Mouse (Mus musculus) forebrain, embryonic 14.5 days (tissue): ENCODE results near the gene Dzip3. TPM values are rescaled to one million over a fixed set of nuclear protein-coding genes. Genes with fewer than 3 reads are reported as not detected.

Experiments
- ATAC-seq: fragments of 200-750 bp; cut with Nextera tagmentation; 2 replicates; pipeline ENCODE4 v1.8.0; 2017; ENCODE audit warnings: mild to moderate bottlenecking, moderate library complexity
- DNase-seq: peaks from one replicate; pipeline ENCODE4 v3.0.0-alpha.2; 2015; ENCODE audit warnings: low spot score
- H3K27ac ChIP-seq: fragments of 300-500 bp; sonication (generic); 2 replicates; pipeline ENCODE4 v1.5.1; 2014; ENCODE audit warnings: low read depth, mild to moderate bottlenecking, control low read depth, low read length, moderate library complexity
- H3K27me3 ChIP-seq: fragments of 300-500 bp; sonication (generic); replicated peaks from 2 replicates; pipeline ENCODE4 v1.6.1; 2014; ENCODE audit warnings: low read length, control low read depth, mixed read lengths; ENCODE audit not compliant: control insufficient read depth, insufficient read depth
- H3K36me3 ChIP-seq: fragments of 300-500 bp; sonication (generic); 2 replicates; pipeline ENCODE4 v1.6.1; 2014; ENCODE audit warnings: low read length, control low read depth; ENCODE audit not compliant: control insufficient read depth, insufficient read depth
- H3K4me1 ChIP-seq: fragments of 300-500 bp; sonication (generic); 2 replicates; pipeline ENCODE4 v1.6.1; 2014; ENCODE audit warnings: antibody characterized with exemption, low read length, control low read depth; ENCODE audit not compliant: control insufficient read depth, insufficient read depth
- H3K4me2 ChIP-seq: fragments of 300-500 bp; sonication (generic); 2 replicates; pipeline ENCODE4 v1.6.1; 2014; ENCODE audit warnings: mild to moderate bottlenecking, control low read depth, low read length
- H3K4me3 ChIP-seq: fragments of 300-500 bp; sonication (generic); 2 replicates; pipeline ENCODE4 v1.5.1; 2014; ENCODE audit warnings: low read depth, low read length, control low read depth
- H3K9ac ChIP-seq: fragments of 300-500 bp; sonication (generic); 2 replicates; pipeline ENCODE4 v1.6.1; 2014; ENCODE audit warnings: mild to moderate bottlenecking, low read length, control low read depth, moderate library complexity
- H3K9me3 ChIP-seq: fragments of 300-500 bp; sonication (generic); replicated peaks from 2 replicates; pipeline ENCODE4 v1.6.1; 2016; ENCODE audit warnings: low read length, control low read depth, mixed read lengths; ENCODE audit not compliant: control insufficient read depth
- WGBS: fragments of 180-500 bp; shearing (Covaris S2); extraction: QIAGEN DNeasy Blood & Tissue Kit; methylation state at CpG from one replicate; pipeline ENCODE4 v1.1.7; 2014; 5-methylcytosine and 5-hydroxymethylcytosine counted together
- polyA plus RNA-seq: library from polyadenylated mRNA; unstranded; fragments of >200 nt; fragmentation: Nextera tagmentation; extraction: Ambion mirVana; gene quantifications from 2 replicates; pipeline ENCODE4 v1.2.1, GENCODE M21; 2014

Gene Dzip3
- polyA plus RNA-seq: 56.4 and 59.8 TPM in 2 replicates

DNA sequence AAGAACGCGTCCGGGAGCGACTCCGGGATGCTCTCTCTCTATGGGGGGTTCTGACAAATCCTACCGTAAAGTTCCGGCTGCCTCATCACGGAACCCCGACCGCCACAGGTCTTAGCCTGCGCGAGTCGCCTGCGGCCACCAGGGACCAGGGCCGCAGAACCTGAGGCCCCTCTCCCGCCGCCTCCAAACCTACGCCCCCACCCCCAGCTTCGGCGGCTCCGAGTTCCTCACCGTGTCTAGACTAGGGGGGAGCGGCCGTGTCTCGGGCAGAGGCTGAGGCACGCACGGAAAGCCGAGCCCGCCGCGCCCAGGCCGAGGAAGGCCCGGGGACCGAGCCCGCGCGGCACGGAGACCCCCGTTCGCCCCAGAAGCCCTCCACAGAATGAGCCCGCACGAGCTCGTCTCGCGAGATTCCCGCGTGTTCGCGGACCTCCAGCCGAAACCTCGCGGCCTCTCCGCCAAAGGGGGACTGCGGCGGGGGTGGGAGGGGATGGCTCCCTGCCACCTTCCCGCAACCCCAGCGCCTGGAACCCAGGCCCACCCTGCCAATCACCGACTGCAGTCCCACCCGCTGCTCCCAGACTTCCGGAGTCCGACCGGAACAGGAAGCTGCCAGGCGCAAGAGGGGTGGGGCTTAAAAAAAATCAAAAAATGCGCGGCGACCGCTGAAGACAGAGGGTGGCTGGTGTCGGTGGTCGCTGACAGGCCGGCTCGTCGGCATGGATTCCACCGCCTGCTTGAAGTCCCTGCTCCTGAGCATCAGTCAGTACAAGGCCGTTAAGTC is at the start of gene Dzip3, which contains the start of gene Cip2a:
Gene Dzip3 (minus strand): TSS at position 607 of the 784 bp plus-strand sequence.
Gene Cip2a (plus strand): TSS at position 627 of the 784 bp plus-strand sequence.
- H3K4me1 ChIP-seq: peaks cover 12% of the 10 kb centered on the region
- under 1% methylated on average over 62 of the region's 74 CpGs for WGBS
- H3K27me3 ChIP-seq: no peaks in the 10 kb centered on the region
- H3K9ac ChIP-seq: peak within 1 kb of the TSS; percentile 98
- H3K4me3 ChIP-seq: peak within 1 kb of the TSS; percentile 83
- H3K27ac ChIP-seq: peak within 1 kb of the TSS; percentile 96
- peak within 1 kb of the TSS; percentile 68 for H3K4me2 ChIP-seq
- DNase-seq (peak; percentile 97), ATAC-seq (peak; percentile 99)
- peaks cover 5% of the 10 kb centered on the region; the same call in 1 of the 2 replicates for H3K36me3 ChIP-seq
- H3K9me3 ChIP-seq: no peaks in the 10 kb centered on the region

GRCm38 (mm10) chr16:49040554-49041221 is 46.7 kb upstream of the Dzip3 start:
- H3K4me3 ChIP-seq: no peak overlapping the region
- no peaks in the 10 kb centered on the region for H3K9me3 ChIP-seq
- no peaks in the 10 kb centered on the region for H3K4me1 ChIP-seq
- H3K36me3 ChIP-seq: no peaks in the 10 kb centered on the region
- no peak for ATAC-seq
- WGBS: 85% methylated on average over 3 of the region's 3 CpGs
- no peaks in the 10 kb centered on the region for H3K27me3 ChIP-seq
- no peak overlapping the region for H3K27ac ChIP-seq
- no peak overlapping the region for H3K4me2 ChIP-seq
- H3K9ac ChIP-seq: no peak overlapping the region
- no peak for DNase-seq

DNA sequence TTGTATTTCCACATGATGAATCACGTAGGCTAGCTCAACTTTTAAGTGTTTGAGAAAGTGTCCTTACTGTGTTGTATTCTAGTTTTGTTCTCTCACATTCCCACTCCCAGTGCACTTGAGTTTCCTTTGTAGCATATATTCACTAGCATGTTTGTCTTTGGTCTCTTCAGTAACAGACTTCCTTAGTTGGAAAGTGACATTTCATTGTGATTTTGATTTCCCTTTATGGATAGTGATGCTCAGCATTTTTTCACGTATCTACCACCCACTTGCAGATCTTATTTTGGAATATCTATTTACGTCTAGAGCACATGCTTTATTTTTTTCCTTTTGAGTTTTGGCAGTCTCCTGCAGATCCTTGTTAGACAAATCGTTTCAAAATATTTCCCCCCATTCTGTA is 43.8 kb upstream of the Dzip3 start:
- no peak overlapping the region for H3K4me3 ChIP-seq
- ATAC-seq (no peak), DNase-seq (no peak)
- no peak overlapping the region for H3K9ac ChIP-seq
- H3K27me3 ChIP-seq: no peaks in the 10 kb centered on the region
- WGBS: 87% methylated on average over 4 of the region's 4 CpGs
- no peaks in the 10 kb centered on the region for H3K36me3 ChIP-seq
- H3K9me3 ChIP-seq: no peaks in the 10 kb centered on the region
- no peak overlapping the region for H3K4me2 ChIP-seq
- no peaks in the 10 kb centered on the region for H3K4me1 ChIP-seq
- H3K27ac ChIP-seq: no peak overlapping the region

- Histone ChIP-seq H3K9ac (no peak overlapping the region), H3K9me3 (no peaks in the 10 kb centered on the region), H3K27me3 (no peaks in the 10 kb centered on the region), H3K4me1 (no peaks in the 10 kb centered on the region), H3K4me2 (no peak overlapping the region), H3K4me3 (no peak overlapping the region), H3K36me3 (no peaks in the 10 kb centered on the region), H3K27ac (no peak overlapping the region)
- peak; percentile 44 for DNase-seq
- WGBS: 30% methylated on average over 4 of the region's 4 CpGs
- ATAC-seq: peak; percentile 29; the same call in 1 of the 2 replicates
Observed at GRCm38 (mm10) chr16:49035852-49036251, 41.9 kb upstream of the Dzip3 start.

DNA sequence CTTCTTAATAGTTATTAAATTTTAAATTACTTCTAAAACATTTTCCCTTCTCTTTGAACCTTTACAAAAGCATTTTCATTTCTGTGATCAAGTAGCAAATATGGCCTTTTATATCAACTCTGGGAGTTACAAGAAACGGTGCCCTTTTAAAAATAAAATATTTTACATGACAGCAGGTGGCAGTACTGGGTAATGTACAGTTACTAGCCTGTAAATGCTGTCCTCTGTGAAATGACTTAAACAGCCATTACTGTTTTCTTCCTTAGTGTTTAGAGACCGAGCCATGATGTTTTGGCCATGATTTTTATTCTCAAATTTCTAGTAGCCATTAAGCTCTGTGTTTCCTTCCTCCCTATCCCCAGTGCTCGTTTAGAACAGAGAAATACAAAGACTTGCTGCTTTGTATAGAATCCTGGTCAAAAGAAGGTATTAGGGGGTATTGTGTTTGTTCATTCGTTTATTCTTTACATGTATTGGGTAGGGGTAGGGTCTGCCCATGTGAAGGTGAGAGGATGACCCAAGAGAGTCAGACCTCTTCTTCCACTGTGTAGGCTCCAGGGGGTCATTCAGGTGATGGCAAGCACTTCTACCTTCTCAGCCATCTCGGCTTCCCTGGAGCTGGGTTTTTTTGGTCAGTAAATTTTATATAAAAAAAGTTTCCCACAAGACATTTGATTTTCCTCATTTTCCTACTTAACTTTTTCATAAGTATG is 22.8 kb upstream of the Dzip3 start:
- Histone ChIP-seq H3K36me3 (peaks cover 32% of the 10 kb centered on the region), H3K4me2 (no peak overlapping the region), H3K4me3 (no peak overlapping the region), H3K4me1 (no peaks in the 10 kb centered on the region), H3K27ac (no peak overlapping the region), H3K27me3 (no peaks in the 10 kb centered on the region), H3K9ac (no peak overlapping the region), H3K9me3 (no peaks in the 10 kb centered on the region)
- ATAC-seq (peak; percentile 70), DNase-seq (peak; percentile 74)
- 41% methylated on average over 5 of the region's 5 CpGs for WGBS

GRCm38 (mm10) chr16:49004151-49004550 is 10.2 kb upstream of the Dzip3 start:
- Histone ChIP-seq H3K4me1 (no peaks in the 10 kb centered on the region), H3K27ac (no peak overlapping the region), H3K36me3 (peaks cover 45% of the 10 kb centered on the region), H3K4me2 (no peak overlapping the region), H3K27me3 (no peaks in the 10 kb centered on the region), H3K9ac (no peak overlapping the region), H3K9me3 (no peaks in the 10 kb centered on the region), H3K4me3 (no peak overlapping the region)
- ATAC-seq (no peak), DNase-seq (no peak)
- 91% methylated on average over 5 of the region's 5 CpGs for WGBS

- no peak for DNase-seq
- H3K4me1 ChIP-seq: peaks cover 12% of the 10 kb centered on the region
- peak overlapping the region; percentile 83 for H3K4me3 ChIP-seq
- H3K9ac ChIP-seq: peak overlapping the region; percentile 98
- no peaks in the 10 kb centered on the region for H3K9me3 ChIP-seq
- ATAC-seq: no peak
- H3K36me3 ChIP-seq: peaks cover 9% of the 10 kb centered on the region; the same call in 1 of the 2 replicates
- peak overlapping the region; percentile 67 for H3K4me2 ChIP-seq
- 0 out of 2 replicates have a peak overlapping the region, but pooled peaks have one; percentile 36 for H3K27ac ChIP-seq
- H3K27me3 ChIP-seq: no peaks in the 10 kb centered on the region
- WGBS: under 1% methylated on average over 18 of the region's 18 CpGs
Observed at GRCm38 (mm10) chr16:48994343-48994693, 353 bp upstream of the Dzip3 start.

GRCm38 (mm10) chr16:48993231-48993558 is 770 bp downstream of the Dzip3 start:
- H3K9me3 ChIP-seq: no peaks in the 10 kb centered on the region
- no peak for ATAC-seq
- 2% methylated on average over 9 of the region's 9 CpGs for WGBS

More at GRCm38 (mm10) chr16:48993231-48993558, 770 bp downstream of the Dzip3 start:
- no peak for DNase-seq
- Histone ChIP-seq H3K4me1 (peaks cover 12% of the 10 kb centered on the region), H3K36me3 (no peaks in the 10 kb centered on the region), H3K27me3 (no peaks in the 10 kb centered on the region), H3K4me3 (peak overlapping the region; percentile 83), H3K9ac (peak overlapping the region; percentile 98), H3K4me2 (peak overlapping the region; percentile 68), H3K27ac (peak overlapping the region; percentile 96)
